Mouse (Mus musculus): ENCODE data around the gene Wnt2. TPM values are rescaled to one million over a fixed set of nuclear protein-coding genes. Genes with fewer than 3 reads are reported as not detected.

Gene Wnt2
- 0.22 and 0.43 TPM in 2 replicates for polyA plus RNA-seq (2016; fragmentation: Nextera tagmentation; extraction: Ambion mirVana)

GRCm38 (mm10) chr6:18029746-18030656, at the start of gene Wnt2:
TSS of gene Wnt2 (minus strand) at chr6:18030585.
- Histone ChIP-seq H3K4me3 (replicated peaks) (peak within 1 kb of the TSS; percentile 38), H3K27me3 (peaks cover 51% of the 10 kb centered on the region), H3K36me3 (replicated peaks) (no peaks in the 10 kb centered on the region), H3K9me3 (no peaks in the 10 kb centered on the region), H3K4me1 (peaks cover 25% of the 10 kb centered on the region), H3K4me2 (peak within 1 kb of the TSS; percentile 71), H3K9ac (peak within 1 kb of the TSS; percentile 38; the same call in 1 of the 2 replicates), H3K27ac (no peak within 1 kb of the TSS)
- ATAC-seq (ENCODE audit: low FRiP score) = peak; percentile 22; the same call in 1 of the 2 replicates
- under 1% methylated on average over 46 of the region's 47 CpGs for WGBS

- no peaks in the 10 kb centered on the region for H3K4me1 ChIP-seq
- H3K36me3 ChIP-seq (replicated peaks) = no peaks in the 10 kb centered on the region
- ATAC-seq (ENCODE audit: low FRiP score) = peak; percentile 23; the same call in 1 of the 2 replicates
- WGBS = 47% methylated on average over 1 of the region's 1 CpGs
- no peak overlapping the region for H3K4me3 ChIP-seq (replicated peaks)
- no peak overlapping the region for H3K27ac ChIP-seq
- no peak overlapping the region for H3K9ac ChIP-seq
- no peak overlapping the region for H3K4me2 ChIP-seq
- no peaks in the 10 kb centered on the region for H3K27me3 ChIP-seq
- no peaks in the 10 kb centered on the region for H3K9me3 ChIP-seq
Measured at GRCm38 (mm10) chr6:18078615-18079014, 48.2 kb upstream of the Wnt2 start.

- Histone ChIP-seq H3K27me3 (no peaks in the 10 kb centered on the region), H3K9ac (no peak overlapping the region), H3K27ac (no peak overlapping the region), H3K9me3 (no peaks in the 10 kb centered on the region), H3K4me1 (no peaks in the 10 kb centered on the region), H3K4me3 (replicated peaks) (no peak overlapping the region), H3K36me3 (replicated peaks) (no peaks in the 10 kb centered on the region), H3K4me2 (no peak overlapping the region)
- WGBS = 87% methylated on average over 7 of the region's 7 CpGs
- ATAC-seq (ENCODE audit: low FRiP score) = no peak
Measured at GRCm38 (mm10) chr6:18076986-18077385, 46.6 kb upstream of the Wnt2 start.

- WGBS = 80% methylated on average over 5 of the region's 5 CpGs
- Histone ChIP-seq H3K4me2 (no peak overlapping the region), H3K4me3 (replicated peaks) (no peak overlapping the region), H3K36me3 (replicated peaks) (no peaks in the 10 kb centered on the region), H3K4me1 (no peaks in the 10 kb centered on the region), H3K9me3 (no peaks in the 10 kb centered on the region), H3K27ac (no peak overlapping the region), H3K27me3 (no peaks in the 10 kb centered on the region), H3K9ac (no peak overlapping the region)
- ATAC-seq (ENCODE audit: low FRiP score) = no peak
Measured at GRCm38 (mm10) chr6:18076577-18076976, 46.2 kb upstream of the Wnt2 start.

- Histone ChIP-seq H3K9me3 (no peaks in the 10 kb centered on the region), H3K4me3 (replicated peaks) (no peak overlapping the region), H3K4me2 (no peak overlapping the region), H3K27me3 (no peaks in the 10 kb centered on the region), H3K27ac (no peak overlapping the region), H3K4me1 (no peaks in the 10 kb centered on the region), H3K36me3 (replicated peaks) (no peaks in the 10 kb centered on the region), H3K9ac (no peak overlapping the region)
- no peak for ATAC-seq (ENCODE audit: low FRiP score)
- WGBS = 86% methylated on average over 4 of the region's 4 CpGs
Measured at GRCm38 (mm10) chr6:18057899-18058298, 27.5 kb upstream of the Wnt2 start.

- Histone ChIP-seq H3K4me2 (no peak overlapping the region), H3K27me3 (no peaks in the 10 kb centered on the region), H3K4me1 (peaks cover 2% of the 10 kb centered on the region; the same call in 1 of the 2 replicates), H3K27ac (no peak overlapping the region), H3K4me3 (replicated peaks) (no peak overlapping the region), H3K9ac (no peak overlapping the region), H3K36me3 (replicated peaks) (no peaks in the 10 kb centered on the region), H3K9me3 (no peaks in the 10 kb centered on the region)
- 78% methylated on average over 5 of the region's 5 CpGs for WGBS
- no peak for ATAC-seq (ENCODE audit: low FRiP score)
Measured at GRCm38 (mm10) chr6:18051702-18052101, 21.3 kb upstream of the Wnt2 start.

- no peak overlapping the region for H3K27ac ChIP-seq
- no peaks in the 10 kb centered on the region for H3K4me1 ChIP-seq
- no peaks in the 10 kb centered on the region for H3K9me3 ChIP-seq
- no peak overlapping the region for H3K4me2 ChIP-seq
- H3K27me3 ChIP-seq = no peaks in the 10 kb centered on the region
- no peak overlapping the region for H3K9ac ChIP-seq
- WGBS = 89% methylated on average over 4 of the region's 4 CpGs
- no peak for ATAC-seq (ENCODE audit: low FRiP score)
- H3K36me3 ChIP-seq (replicated peaks) = no peaks in the 10 kb centered on the region
- H3K4me3 ChIP-seq (replicated peaks) = no peak overlapping the region
Measured at GRCm38 (mm10) chr6:18044299-18044698, 13.9 kb upstream of the Wnt2 start.

- H3K4me3 ChIP-seq (replicated peaks) = no peak overlapping the region
- H3K9ac ChIP-seq = no peak overlapping the region
- WGBS = 80% methylated on average over 5 of the region's 5 CpGs
- no peaks in the 10 kb centered on the region for H3K4me1 ChIP-seq
- no peak for ATAC-seq (ENCODE audit: low FRiP score)
- no peak overlapping the region for H3K27ac ChIP-seq
- no peaks in the 10 kb centered on the region for H3K27me3 ChIP-seq
- no peaks in the 10 kb centered on the region for H3K9me3 ChIP-seq
- H3K4me2 ChIP-seq = no peak overlapping the region
- no peaks in the 10 kb centered on the region for H3K36me3 ChIP-seq (replicated peaks)
Measured at GRCm38 (mm10) chr6:18043172-18043571, 12.8 kb upstream of the Wnt2 start.

- Histone ChIP-seq H3K36me3 (replicated peaks) (no peaks in the 10 kb centered on the region), H3K9me3 (no peaks in the 10 kb centered on the region), H3K27me3 (peaks cover 51% of the 10 kb centered on the region), H3K4me2 (peak overlapping the region; percentile 71), H3K4me3 (replicated peaks) (peak overlapping the region; percentile 38), H3K9ac (no peak overlapping the region), H3K27ac (no peak overlapping the region), H3K4me1 (peaks cover 25% of the 10 kb centered on the region)
- 17% methylated on average over 6 of the region's 6 CpGs for WGBS
- ATAC-seq (ENCODE audit: low FRiP score) = no peak
Measured at GRCm38 (mm10) chr6:18032271-18032670, 1.9 kb upstream of the Wnt2 start.

GRCm38 (mm10) chr6:18031509-18032010, 1.2 kb upstream of the Wnt2 start:
- no peaks in the 10 kb centered on the region for H3K36me3 ChIP-seq (replicated peaks)
- H3K27me3 ChIP-seq = peaks cover 51% of the 10 kb centered on the region
- H3K9ac ChIP-seq = peak overlapping the region; percentile 38; the same call in 1 of the 2 replicates
- under 1% methylated on average over 29 of the region's 29 CpGs for WGBS
- no peaks in the 10 kb centered on the region for H3K9me3 ChIP-seq
- H3K4me1 ChIP-seq = peaks cover 25% of the 10 kb centered on the region
- no peak overlapping the region for H3K27ac ChIP-seq
- peak overlapping the region; percentile 71 for H3K4me2 ChIP-seq
- peak; percentile 65 for ATAC-seq (ENCODE audit: low FRiP score)
- H3K4me3 ChIP-seq (replicated peaks) = peak overlapping the region; percentile 38

- H3K9ac ChIP-seq = peak overlapping the region; percentile 38; the same call in 1 of the 2 replicates
- H3K36me3 ChIP-seq (replicated peaks) = no peaks in the 10 kb centered on the region
- no peak overlapping the region for H3K27ac ChIP-seq
- H3K4me1 ChIP-seq = peaks cover 25% of the 10 kb centered on the region
- H3K4me3 ChIP-seq (replicated peaks) = peak overlapping the region; percentile 38
- no peaks in the 10 kb centered on the region for H3K9me3 ChIP-seq
- peaks cover 51% of the 10 kb centered on the region for H3K27me3 ChIP-seq
- peak overlapping the region; percentile 71 for H3K4me2 ChIP-seq
- no peak; the same call in 1 of the 2 replicates for ATAC-seq (ENCODE audit: low FRiP score)
- WGBS = 5% methylated on average over 12 of the region's 12 CpGs
Measured at GRCm38 (mm10) chr6:18030868-18031508, 603 bp upstream of the Wnt2 start.

- Histone ChIP-seq H3K4me1 (no peaks in the 10 kb centered on the region), H3K9ac (no peak overlapping the region), H3K4me2 (no peak overlapping the region), H3K27ac (no peak overlapping the region), H3K4me3 (replicated peaks) (no peak overlapping the region), H3K27me3 (peaks cover 12% of the 10 kb centered on the region), H3K9me3 (no peaks in the 10 kb centered on the region), H3K36me3 (replicated peaks) (no peaks in the 10 kb centered on the region)
- no peak for ATAC-seq (ENCODE audit: low FRiP score)
- WGBS = 87% methylated on average over 8 of the region's 8 CpGs
Measured at GRCm38 (mm10) chr6:18024133-18024794, 6.1 kb downstream of the Wnt2 start.
